Mouse (Mus musculus) spleen, adult 2 months (tissue): ENCODE measurements around the gene Kdm1a.

Source experiments
- CTCF ChIP-seq: fragments of 200-500 bp; IDR thresholded peaks from 2 replicates; pipeline ENCODE4 v1.5.1; 2011; ENCODE audit warnings: mild to moderate bottlenecking, inconsistent platforms; ENCODE audit not compliant: insufficient read depth, insufficient read length, insufficient replicate concordance; ENCODE audit errors: extremely low read depth
- POLR2A ChIP-seq: fragments of 200-500 bp; IDR thresholded peaks from 2 replicates; pipeline ENCODE4 v1.6.1; 2011; ENCODE audit warnings: low read depth, low read length, inconsistent platforms

DNA sequence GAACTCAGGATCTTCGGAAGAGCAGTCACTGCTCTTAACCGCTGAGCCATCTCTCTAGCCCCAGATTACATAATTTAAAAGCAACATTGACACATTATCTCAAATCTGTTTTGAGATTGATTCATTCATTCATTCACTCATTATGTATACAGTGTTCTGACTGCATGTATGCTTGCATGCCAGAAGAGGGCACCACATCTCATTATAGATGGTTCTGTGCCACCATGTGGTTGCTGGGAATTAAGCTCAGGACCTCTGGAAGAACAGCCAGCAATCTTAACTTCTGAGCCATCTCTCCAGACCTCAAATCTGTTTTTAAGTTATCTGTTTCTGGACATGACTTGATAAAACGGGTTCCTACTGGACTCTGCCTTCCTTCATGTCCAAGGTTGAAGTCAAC lies 2.7 kb downstream of the Kdm1a start:
- TF ChIP-seq POLR2A (no peak), CTCF (no peak)
